Mouse (Mus musculus) MEL (cell line): ENCODE data around the gene Lrrc56.

Experiments
- CTCF ChIP-seq, 3 experiments: IDR thresholded peaks in 2 of 3; conservative IDR thresholded peaks in 1 of 3; 2 replicates each; pipeline ENCODE4 v1.5.1; 2011 to 2012; ENCODE audit warnings: low read length in 3 of 3, low read depth in 2 of 3, mild to moderate bottlenecking in 2 of 3, improper control_type of control experiment in 1 of 3, inconsistent platforms in 1 of 3, mixed read lengths in 1 of 3, moderate library complexity in 1 of 3; ENCODE audit not compliant: control insufficient read depth in 1 of 3, insufficient read depth in 1 of 3, poor library complexity in 1 of 3, severe bottlenecking in 1 of 3
- EP300 ChIP-seq, 2 experiments: IDR thresholded peaks; 2 replicates each; pipeline ENCODE4 v1.6.1; 2011; ENCODE audit warnings: improper control_type of control experiment in 2 of 2, low read length in 2 of 2, low read depth in 1 of 2, mild to moderate bottlenecking in 1 of 2
- ETS1 ChIP-seq: IDR thresholded peaks from 2 replicates; pipeline ENCODE4 v1.6.1; 2012; ENCODE audit warnings: low read depth, mild to moderate bottlenecking, inconsistent platforms, low read length, improper control_type of control experiment, moderate library complexity
- GATA1 ChIP-seq: IDR thresholded peaks from 2 replicates; pipeline ENCODE4 v1.6.1; 2011; ENCODE audit warnings: low read depth, low read length, improper control_type of control experiment
- KAT2A ChIP-seq: conservative IDR thresholded peaks from 2 replicates; pipeline ENCODE4 v1.6.1; 2012; ENCODE audit warnings: low read depth, low read length, improper control_type of control experiment, inconsistent platforms
- MAFK ChIP-seq: IDR thresholded peaks from 2 replicates; pipeline ENCODE4 v1.6.1; 2011; ENCODE audit warnings: low read depth, mild to moderate bottlenecking, low read length, improper control_type of control experiment, borderline replicate concordance
- MYC ChIP-seq: IDR thresholded peaks from 2 replicates; pipeline ENCODE4 v1.6.1; 2011; ENCODE audit warnings: low read depth, mild to moderate bottlenecking, low read length, improper control_type of control experiment, moderate library complexity
- NRF1 ChIP-seq: IDR thresholded peaks from 2 replicates; pipeline ENCODE4 v1.6.1; 2014; ENCODE audit warnings: low read depth, mild to moderate bottlenecking, inconsistent platforms, low read length, improper control_type of control experiment, moderate library complexity; ENCODE audit not compliant: poor library complexity, insufficient read depth, severe bottlenecking
- RAD21 ChIP-seq: IDR thresholded peaks from 2 replicates; pipeline ENCODE4 v1.6.1; 2011; ENCODE audit warnings: mild to moderate bottlenecking, low read depth, low read length, improper control_type of control experiment

GRCm38 (mm10) chr7:141228279-141229067, 34.5 kb downstream of the Lrrc56 start, which contains the start of gene Phrf1:
- TF ChIP-seq NRF1 (0 out of 2 replicates have a peak, but pooled peaks have one; percentile 24), KAT2A (peak; percentile 80; the same call in 1 of the 2 replicates), MAFK (no peak), ETS1 (no peak), GATA1 (no peak), RAD21 (no peak; the same call in 1 of the 2 replicates), CTCF (IDR thresholded peaks at IDR 0.05 in 2 of 3, conservative IDR thresholded peaks at IDR 0.05 in 1 of 3; ENCODE audit: control insufficient read depth in 1 of 3, insufficient read depth in 1 of 3, low read depth in 2 of 3, low read length in 3 of 3, poor library complexity in 1 of 3, severe bottlenecking in 1 of 3) (peak; percentile 90 to 95 (median 91)), EP300 (IDR thresholded peaks at IDR 0.05; ENCODE audit: low read depth in 1 of 2, low read length in 2 of 2) (no peak), MYC (peak; percentile 48; the same call in 1 of the 2 replicates)
